Mouse (Mus musculus): ENCODE measurements around the gene Nprl2. TPM values are rescaled to one million over a fixed set of nuclear protein-coding genes. Genes with fewer than 3 reads are reported as not detected.

Gene Nprl2
- polyA plus RNA-seq, 1 experiment from 2014 or later: 34.6 TPM

GRCm38 (mm10) chr9:107576357-107577107 is 34.5 kb downstream of the Nprl2 start, which contains the start of gene Hyal1:
TSS of gene Hyal1 (plus strand) at chr9:107576927.
- peak; percentile 85 for ATAC-seq (ENCODE audit: insufficient read depth)
- peak within 1 kb of the TSS; percentile 83 for H3K27ac ChIP-seq (ENCODE audit: low read depth)
- peak within 1 kb of the TSS; percentile 41 for H3K4me3 ChIP-seq (ENCODE audit: low read depth, low read length)
- H3K4me2 ChIP-seq: peak within 1 kb of the TSS; percentile 72
- peaks cover 11% of the 10 kb centered on the region for H3K4me1 ChIP-seq (ENCODE audit: insufficient read depth)
- TF ChIP-seq CTCF (IDR thresholded peaks at IDR 0.05; ENCODE audit: low read depth): no peak
- H3K36me3 ChIP-seq (ENCODE audit: insufficient read depth): peaks cover 29% of the 10 kb centered on the region
- WGBS: 13% methylated on average over 16 of the region's 16 CpGs
- H3K27me3 ChIP-seq (ENCODE audit: insufficient read depth, low read length): no peaks in the 10 kb centered on the region
- H3K9me3 ChIP-seq (ENCODE audit: low read depth, low read length): no peaks in the 10 kb centered on the region
- peak within 1 kb of the TSS; percentile 56 for H3K9ac ChIP-seq
- peak; percentile 88 for DNase-seq

- Histone ChIP-seq H3K27ac (ENCODE audit: low read depth) (no peak overlapping the region), H3K36me3 (ENCODE audit: insufficient read depth) (peaks cover 18% of the 10 kb centered on the region), H3K4me2 (peak overlapping the region; percentile 72), H3K4me3 (ENCODE audit: low read depth, low read length) (no peak overlapping the region), H3K27me3 (ENCODE audit: insufficient read depth, low read length) (no peaks in the 10 kb centered on the region), H3K9me3 (ENCODE audit: low read depth, low read length) (no peaks in the 10 kb centered on the region), H3K4me1 (ENCODE audit: insufficient read depth) (peaks cover 11% of the 10 kb centered on the region), H3K9ac (no peak overlapping the region; the same call in 1 of the 2 replicates)
- no peak for ATAC-seq (ENCODE audit: insufficient read depth)
- WGBS: 90% methylated on average over 10 of the region's 10 CpGs
- no peak for DNase-seq
- no peak for TF ChIP-seq CTCF (IDR thresholded peaks at IDR 0.05; ENCODE audit: low read depth)
Observed at GRCm38 (mm10) chr9:107577871-107578270, 35.8 kb downstream of the Nprl2 start.

GRCm38 (mm10) chr9:107578587-107578986 is 36.6 kb downstream of the Nprl2 start, which contains the start of gene Naa80:
TSS of gene Naa80 (plus strand) at chr9:107578887.
- H3K9me3 ChIP-seq (ENCODE audit: low read depth, low read length): no peaks in the 10 kb centered on the region
- no peak for TF ChIP-seq CTCF (IDR thresholded peaks at IDR 0.05; ENCODE audit: low read depth)
- H3K4me2 ChIP-seq: peak within 1 kb of the TSS; percentile 72
- no peaks in the 10 kb centered on the region for H3K27me3 ChIP-seq (ENCODE audit: insufficient read depth, low read length)
- H3K4me1 ChIP-seq (ENCODE audit: insufficient read depth): peaks cover 11% of the 10 kb centered on the region
- WGBS: 77% methylated on average over 3 of the region's 3 CpGs
- H3K36me3 ChIP-seq (ENCODE audit: insufficient read depth): peaks cover 18% of the 10 kb centered on the region
- no peak for DNase-seq
- H3K9ac ChIP-seq: no peak within 1 kb of the TSS; the same call in 1 of the 2 replicates
- peak within 1 kb of the TSS; percentile 93; the same call in 1 of the 2 replicates for H3K27ac ChIP-seq (ENCODE audit: low read depth)
- ATAC-seq (ENCODE audit: insufficient read depth): no peak
- no peak within 1 kb of the TSS for H3K4me3 ChIP-seq (ENCODE audit: low read depth, low read length)

GRCm38 (mm10) chr9:107579023-107579900 is 37.2 kb downstream of the Nprl2 start:
- no peak overlapping the region for H3K9ac ChIP-seq
- DNase-seq (no peak), ATAC-seq (ENCODE audit: insufficient read depth) (no peak)
- H3K4me2 ChIP-seq: no peak overlapping the region; the same call in 1 of the 2 replicates
- 92% methylated on average over 14 of the region's 14 CpGs for WGBS
- peaks cover 11% of the 10 kb centered on the region for H3K4me1 ChIP-seq (ENCODE audit: insufficient read depth)
- no peak for TF ChIP-seq CTCF (IDR thresholded peaks at IDR 0.05; ENCODE audit: low read depth)
- H3K27me3 ChIP-seq (ENCODE audit: insufficient read depth, low read length): no peaks in the 10 kb centered on the region
- H3K36me3 ChIP-seq (ENCODE audit: insufficient read depth): peaks cover 21% of the 10 kb centered on the region
- H3K27ac ChIP-seq (ENCODE audit: low read depth): peak overlapping the region; percentile 93; the same call in 1 of the 2 replicates
- no peaks in the 10 kb centered on the region for H3K9me3 ChIP-seq (ENCODE audit: low read depth, low read length)
- H3K4me3 ChIP-seq (ENCODE audit: low read depth, low read length): no peak overlapping the region

- under 1% methylated on average over 32 of the region's 32 CpGs for WGBS
- peak within 1 kb of the TSS; percentile 73 for H3K4me2 ChIP-seq
- peak within 1 kb of the TSS; percentile 66 for H3K9ac ChIP-seq
- no peak for TF ChIP-seq CTCF (IDR thresholded peaks at IDR 0.05; ENCODE audit: low read depth)
- peak within 1 kb of the TSS; percentile 51 for H3K4me3 ChIP-seq (ENCODE audit: low read depth, low read length)
- peak within 1 kb of the TSS; percentile 93 for H3K27ac ChIP-seq (ENCODE audit: low read depth)
- peaks cover 10% of the 10 kb centered on the region for H3K4me1 ChIP-seq (ENCODE audit: insufficient read depth)
- no peaks in the 10 kb centered on the region for H3K9me3 ChIP-seq (ENCODE audit: low read depth, low read length)
- ATAC-seq (ENCODE audit: insufficient read depth) (peak; percentile 80), DNase-seq (peak; percentile 96)
- H3K36me3 ChIP-seq (ENCODE audit: insufficient read depth): peaks cover 18% of the 10 kb centered on the region; the same call in 1 of the 2 replicates
- H3K27me3 ChIP-seq (ENCODE audit: insufficient read depth, low read length): no peaks in the 10 kb centered on the region
Observed at GRCm38 (mm10) chr9:107580501-107581317, 38.7 kb downstream of the Nprl2 start, which contains the start of gene Hyal3. TSS of gene Hyal3 (plus strand) at chr9:107580818.

GRCm38 (mm10) chr9:107581584-107581983 is 39.6 kb downstream of the Nprl2 start:
- no peak for TF ChIP-seq CTCF (IDR thresholded peaks at IDR 0.05; ENCODE audit: low read depth)
- DNase-seq (no peak), ATAC-seq (ENCODE audit: insufficient read depth) (no peak)
- peaks cover 18% of the 10 kb centered on the region; the same call in 1 of the 2 replicates for H3K36me3 ChIP-seq (ENCODE audit: insufficient read depth)
- H3K4me2 ChIP-seq: peak overlapping the region; percentile 73
- H3K27me3 ChIP-seq (ENCODE audit: insufficient read depth, low read length): no peaks in the 10 kb centered on the region
- H3K27ac ChIP-seq (ENCODE audit: low read depth): peak overlapping the region; percentile 93
- WGBS: 60% methylated on average over 4 of the region's 4 CpGs
- H3K4me1 ChIP-seq (ENCODE audit: insufficient read depth): peaks cover 4% of the 10 kb centered on the region
- H3K9me3 ChIP-seq (ENCODE audit: low read depth, low read length): no peaks in the 10 kb centered on the region
- H3K9ac ChIP-seq: peak overlapping the region; percentile 66
- peak overlapping the region; percentile 51 for H3K4me3 ChIP-seq (ENCODE audit: low read depth, low read length)
